Mouse (Mus musculus): Measurements from ENCODE around the gene Dnah6. TPM values are rescaled to one million over a fixed set of nuclear protein-coding genes. Genes with fewer than 3 reads are reported as not detected.

Gene Dnah6
- polyA plus RNA-seq, 1 experiment from 2014 or later: 0.23 TPM

DNA sequence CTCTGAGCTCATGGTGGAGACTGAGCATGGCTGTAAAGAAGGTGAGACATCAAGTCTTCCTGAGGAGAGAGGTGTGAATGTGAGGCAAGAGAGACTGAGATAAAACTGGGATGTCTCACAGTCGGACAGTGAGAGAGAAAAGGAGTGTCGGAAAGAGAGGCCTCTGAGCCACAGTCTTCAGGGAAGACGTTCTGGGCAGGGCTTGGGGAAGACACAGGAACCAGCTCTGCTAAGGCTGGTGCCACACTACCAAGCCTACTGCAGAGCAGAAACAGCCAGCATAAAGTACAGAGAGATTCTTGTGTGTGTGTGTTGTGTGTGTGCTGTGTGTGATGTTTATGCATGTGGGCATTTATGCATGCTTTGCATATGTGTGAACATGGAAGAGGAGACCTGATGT is 156.9 kb downstream of the Dnah6 start:
- Histone ChIP-seq H3K36me3 (ENCODE audit: control insufficient read depth, insufficient read depth) (no peaks in the 10 kb centered on the region), H3K4me2 (ENCODE audit: low read length) (no peak overlapping the region), H3K4me3 (replicated peaks; ENCODE audit: low read length) (no peak overlapping the region), H3K27ac (ENCODE audit: low read length) (no peak overlapping the region), H3K4me1 (replicated peaks; ENCODE audit: control insufficient read depth, insufficient read depth, low read length) (no peaks in the 10 kb centered on the region), H3K9me3 (ENCODE audit: control insufficient read depth, low read length) (no peaks in the 10 kb centered on the region), H3K27me3 (replicated peaks; ENCODE audit: control insufficient read depth, insufficient read depth, low read length) (no peaks in the 10 kb centered on the region), H3K9ac (replicated peaks; ENCODE audit: low read depth, low read length) (no peak overlapping the region)
- no peak for ATAC-seq
- 86% methylated on average over 3 of the region's 3 CpGs for WGBS

- no peak overlapping the region for H3K27ac ChIP-seq (ENCODE audit: low read length)
- no peak overlapping the region for H3K9ac ChIP-seq (replicated peaks; ENCODE audit: low read depth, low read length)
- H3K9me3 ChIP-seq (ENCODE audit: control insufficient read depth, low read length): peaks cover 2% of the 10 kb centered on the region; the same call in 1 of the 2 replicates
- H3K4me3 ChIP-seq (replicated peaks; ENCODE audit: low read length): no peak overlapping the region
- no peaks in the 10 kb centered on the region for H3K4me1 ChIP-seq (replicated peaks; ENCODE audit: control insufficient read depth, insufficient read depth, low read length)
- no peak for ATAC-seq
- 88% methylated on average over 7 of the region's 7 CpGs for WGBS
- no peaks in the 10 kb centered on the region for H3K27me3 ChIP-seq (replicated peaks; ENCODE audit: control insufficient read depth, insufficient read depth, low read length)
- H3K4me2 ChIP-seq (ENCODE audit: low read length): no peak overlapping the region
- no peaks in the 10 kb centered on the region for H3K36me3 ChIP-seq (ENCODE audit: control insufficient read depth, insufficient read depth)
Measured at GRCm38 (mm10) chr6:73059596-73060121, 161.8 kb downstream of the Dnah6 start.

DNA sequence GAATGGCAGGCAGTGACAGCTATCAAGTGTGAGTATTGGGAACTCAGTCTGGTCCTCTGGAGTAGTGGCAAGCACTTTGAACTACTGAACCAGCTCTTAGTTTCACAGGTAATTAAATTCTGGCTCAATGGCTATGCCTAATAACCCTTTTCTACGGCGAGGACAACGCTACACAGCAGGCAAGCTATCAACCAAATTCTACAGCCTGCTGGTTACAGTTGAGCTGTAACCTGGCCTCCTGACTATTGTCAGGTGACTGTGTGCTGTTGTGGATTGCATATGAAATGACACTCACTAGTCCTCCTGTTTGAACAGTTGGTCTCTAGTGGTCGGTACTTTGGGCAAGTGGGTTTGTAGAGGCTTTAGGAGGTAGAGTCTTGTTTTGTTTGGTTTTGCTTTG is 162.3 kb downstream of the Dnah6 start:
- ATAC-seq: no peak
- no peaks in the 10 kb centered on the region for H3K27me3 ChIP-seq (replicated peaks; ENCODE audit: control insufficient read depth, insufficient read depth, low read length)
- H3K36me3 ChIP-seq (ENCODE audit: control insufficient read depth, insufficient read depth): no peaks in the 10 kb centered on the region
- no peak overlapping the region for H3K9ac ChIP-seq (replicated peaks; ENCODE audit: low read depth, low read length)
- 83% methylated on average over 4 of the region's 4 CpGs for WGBS
- no peak overlapping the region for H3K27ac ChIP-seq (ENCODE audit: low read length)
- H3K4me3 ChIP-seq (replicated peaks; ENCODE audit: low read length): no peak overlapping the region
- no peak overlapping the region for H3K4me2 ChIP-seq (ENCODE audit: low read length)
- H3K9me3 ChIP-seq (ENCODE audit: control insufficient read depth, low read length): peaks cover 2% of the 10 kb centered on the region; the same call in 1 of the 2 replicates
- H3K4me1 ChIP-seq (replicated peaks; ENCODE audit: control insufficient read depth, insufficient read depth, low read length): no peaks in the 10 kb centered on the region

DNA sequence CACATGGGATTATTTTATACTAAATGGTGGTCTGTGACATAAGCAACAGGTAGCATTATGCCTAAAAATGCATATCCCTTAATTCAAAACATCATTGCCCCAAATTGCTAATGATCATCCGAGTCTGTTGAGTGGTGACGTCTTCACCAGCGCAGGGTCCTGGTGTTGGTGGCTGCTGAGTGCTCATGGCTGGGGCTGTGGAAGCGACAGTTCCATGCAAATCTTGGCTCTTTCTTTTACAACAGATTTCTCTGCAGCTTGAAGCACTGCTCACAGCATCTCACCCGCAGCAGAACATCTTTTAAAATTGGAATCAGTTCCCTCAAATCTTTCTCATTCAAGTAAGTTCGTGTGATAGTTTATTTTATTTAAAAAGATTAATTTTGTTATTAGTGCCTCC is 166.1 kb downstream of the Dnah6 start:
- 86% methylated on average over 6 of the region's 6 CpGs for WGBS
- H3K27ac ChIP-seq (ENCODE audit: low read length): no peak overlapping the region
- no peak for ATAC-seq
- no peaks in the 10 kb centered on the region for H3K36me3 ChIP-seq (ENCODE audit: control insufficient read depth, insufficient read depth)
- no peak overlapping the region for H3K4me2 ChIP-seq (ENCODE audit: low read length)
- H3K4me1 ChIP-seq (replicated peaks; ENCODE audit: control insufficient read depth, insufficient read depth, low read length): no peaks in the 10 kb centered on the region
- peaks cover 2% of the 10 kb centered on the region; the same call in 1 of the 2 replicates for H3K9me3 ChIP-seq (ENCODE audit: control insufficient read depth, low read length)
- H3K9ac ChIP-seq (replicated peaks; ENCODE audit: low read depth, low read length): no peak overlapping the region
- no peak overlapping the region for H3K4me3 ChIP-seq (replicated peaks; ENCODE audit: low read length)
- H3K27me3 ChIP-seq (replicated peaks; ENCODE audit: control insufficient read depth, insufficient read depth, low read length): no peaks in the 10 kb centered on the region

GRCm38 (mm10) chr6:73054807-73055206 is 166.6 kb downstream of the Dnah6 start:
- no peak overlapping the region for H3K9ac ChIP-seq (replicated peaks; ENCODE audit: low read depth, low read length)
- no peak overlapping the region for H3K4me2 ChIP-seq (ENCODE audit: low read length)
- ATAC-seq: no peak
- no peaks in the 10 kb centered on the region for H3K27me3 ChIP-seq (replicated peaks; ENCODE audit: control insufficient read depth, insufficient read depth, low read length)
- no peak overlapping the region for H3K27ac ChIP-seq (ENCODE audit: low read length)
- H3K4me3 ChIP-seq (replicated peaks; ENCODE audit: low read length): no peak overlapping the region
- H3K9me3 ChIP-seq (ENCODE audit: control insufficient read depth, low read length): peaks cover 2% of the 10 kb centered on the region; the same call in 1 of the 2 replicates
- WGBS: 90% methylated on average over 6 of the region's 6 CpGs
- H3K4me1 ChIP-seq (replicated peaks; ENCODE audit: control insufficient read depth, insufficient read depth, low read length): no peaks in the 10 kb centered on the region
- no peaks in the 10 kb centered on the region for H3K36me3 ChIP-seq (ENCODE audit: control insufficient read depth, insufficient read depth)

- H3K27ac ChIP-seq (ENCODE audit: low read length): no peak overlapping the region
Measured at GRCm38 (mm10) chr6:73053526-73053925, 167.9 kb downstream of the Dnah6 start.

DNA sequence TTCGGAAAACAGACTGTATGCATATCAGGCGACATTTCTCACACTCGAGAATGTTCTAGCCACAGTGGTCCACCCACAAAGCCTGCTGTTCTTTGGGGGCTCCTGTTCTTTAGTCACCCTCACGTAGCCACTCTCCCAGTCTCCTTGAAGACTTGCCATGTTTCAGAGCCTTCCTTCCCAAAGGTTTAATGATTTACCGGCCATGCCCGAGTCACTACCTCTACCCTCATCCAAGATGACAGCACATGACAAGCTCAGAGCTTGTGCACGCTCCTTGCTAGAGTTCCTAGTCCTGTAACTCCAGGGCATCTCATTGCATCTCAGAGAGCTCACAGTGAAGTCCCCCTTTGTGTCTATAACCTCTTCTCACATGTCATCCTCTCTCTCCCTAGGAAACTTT is 174.2 kb downstream of the Dnah6 start:
- no peak for ATAC-seq
- no peak overlapping the region for H3K4me2 ChIP-seq (ENCODE audit: low read length)
- H3K36me3 ChIP-seq (ENCODE audit: control insufficient read depth, insufficient read depth): no peaks in the 10 kb centered on the region
- 91% methylated on average over 7 of the region's 7 CpGs for WGBS
- H3K9me3 ChIP-seq (ENCODE audit: control insufficient read depth, low read length): no peaks in the 10 kb centered on the region
- H3K27ac ChIP-seq (ENCODE audit: low read length): no peak overlapping the region
- no peak overlapping the region for H3K4me3 ChIP-seq (replicated peaks; ENCODE audit: low read length)
- no peak overlapping the region for H3K9ac ChIP-seq (replicated peaks; ENCODE audit: low read depth, low read length)
- H3K27me3 ChIP-seq (replicated peaks; ENCODE audit: control insufficient read depth, insufficient read depth, low read length): no peaks in the 10 kb centered on the region
- H3K4me1 ChIP-seq (replicated peaks; ENCODE audit: control insufficient read depth, insufficient read depth, low read length): no peaks in the 10 kb centered on the region

More at GRCm38 (mm10) chr6:73053526-73053925, 167.9 kb downstream of the Dnah6 start:
- no peak for ATAC-seq
- Histone ChIP-seq H3K4me3 (replicated peaks; ENCODE audit: low read length) (no peak overlapping the region), H3K27me3 (replicated peaks; ENCODE audit: control insufficient read depth, insufficient read depth, low read length) (no peaks in the 10 kb centered on the region), H3K36me3 (ENCODE audit: control insufficient read depth, insufficient read depth) (no peaks in the 10 kb centered on the region), H3K9ac (replicated peaks; ENCODE audit: low read depth, low read length) (no peak overlapping the region), H3K9me3 (ENCODE audit: control insufficient read depth, low read length) (peaks cover 2% of the 10 kb centered on the region; the same call in 1 of the 2 replicates), H3K4me1 (replicated peaks; ENCODE audit: control insufficient read depth, insufficient read depth, low read length) (no peaks in the 10 kb centered on the region), H3K4me2 (ENCODE audit: low read length) (no peak overlapping the region)
- 94% methylated on average over 9 of the region's 9 CpGs for WGBS

- 70% methylated on average over 3 of the region's 3 CpGs for WGBS
- H3K4me3 ChIP-seq (replicated peaks; ENCODE audit: low read length): no peak overlapping the region
- H3K4me2 ChIP-seq (ENCODE audit: low read length): no peak overlapping the region
- H3K27me3 ChIP-seq (replicated peaks; ENCODE audit: control insufficient read depth, insufficient read depth, low read length): no peaks in the 10 kb centered on the region
- no peaks in the 10 kb centered on the region for H3K4me1 ChIP-seq (replicated peaks; ENCODE audit: control insufficient read depth, insufficient read depth, low read length)
- no peaks in the 10 kb centered on the region for H3K9me3 ChIP-seq (ENCODE audit: control insufficient read depth, low read length)
- no peak overlapping the region for H3K9ac ChIP-seq (replicated peaks; ENCODE audit: low read depth, low read length)
- ATAC-seq: no peak
- H3K36me3 ChIP-seq (ENCODE audit: control insufficient read depth, insufficient read depth): no peaks in the 10 kb centered on the region
- H3K27ac ChIP-seq (ENCODE audit: low read length): no peak overlapping the region
Measured at GRCm38 (mm10) chr6:73045944-73046343, 175.5 kb downstream of the Dnah6 start.

- no peak overlapping the region for H3K4me2 ChIP-seq (ENCODE audit: low read length)
- H3K4me1 ChIP-seq (replicated peaks; ENCODE audit: control insufficient read depth, insufficient read depth, low read length): no peaks in the 10 kb centered on the region
- H3K9me3 ChIP-seq (ENCODE audit: control insufficient read depth, low read length): no peaks in the 10 kb centered on the region
- no peaks in the 10 kb centered on the region for H3K27me3 ChIP-seq (replicated peaks; ENCODE audit: control insufficient read depth, insufficient read depth, low read length)
- H3K27ac ChIP-seq (ENCODE audit: low read length): no peak overlapping the region
- WGBS: 73% methylated on average over 6 of the region's 6 CpGs
- H3K36me3 ChIP-seq (ENCODE audit: control insufficient read depth, insufficient read depth): no peaks in the 10 kb centered on the region
- ATAC-seq: no peak
- no peak overlapping the region for H3K9ac ChIP-seq (replicated peaks; ENCODE audit: low read depth, low read length)
- H3K4me3 ChIP-seq (replicated peaks; ENCODE audit: low read length): no peak overlapping the region
Measured at GRCm38 (mm10) chr6:73042278-73042677, 179.2 kb downstream of the Dnah6 start.

- Histone ChIP-seq H3K36me3 (ENCODE audit: control insufficient read depth, insufficient read depth) (no peaks in the 10 kb centered on the region), H3K27me3 (replicated peaks; ENCODE audit: control insufficient read depth, insufficient read depth, low read length) (no peaks in the 10 kb centered on the region), H3K4me1 (replicated peaks; ENCODE audit: control insufficient read depth, insufficient read depth, low read length) (no peaks in the 10 kb centered on the region), H3K9me3 (ENCODE audit: control insufficient read depth, low read length) (no peaks in the 10 kb centered on the region), H3K27ac (ENCODE audit: low read length) (no peak overlapping the region), H3K4me3 (replicated peaks; ENCODE audit: low read length) (no peak overlapping the region), H3K4me2 (ENCODE audit: low read length) (no peak overlapping the region), H3K9ac (replicated peaks; ENCODE audit: low read depth, low read length) (no peak overlapping the region)
- ATAC-seq: no peak
- 75% methylated on average over 2 of the region's 2 CpGs for WGBS
Measured at GRCm38 (mm10) chr6:73038291-73038690, 183.2 kb downstream of the Dnah6 start.

All from forebrain, embryonic 16.5 days (tissue).